17 mouse cellular contexts compared by ENCODE assay signal in the genomic region with DNA sequence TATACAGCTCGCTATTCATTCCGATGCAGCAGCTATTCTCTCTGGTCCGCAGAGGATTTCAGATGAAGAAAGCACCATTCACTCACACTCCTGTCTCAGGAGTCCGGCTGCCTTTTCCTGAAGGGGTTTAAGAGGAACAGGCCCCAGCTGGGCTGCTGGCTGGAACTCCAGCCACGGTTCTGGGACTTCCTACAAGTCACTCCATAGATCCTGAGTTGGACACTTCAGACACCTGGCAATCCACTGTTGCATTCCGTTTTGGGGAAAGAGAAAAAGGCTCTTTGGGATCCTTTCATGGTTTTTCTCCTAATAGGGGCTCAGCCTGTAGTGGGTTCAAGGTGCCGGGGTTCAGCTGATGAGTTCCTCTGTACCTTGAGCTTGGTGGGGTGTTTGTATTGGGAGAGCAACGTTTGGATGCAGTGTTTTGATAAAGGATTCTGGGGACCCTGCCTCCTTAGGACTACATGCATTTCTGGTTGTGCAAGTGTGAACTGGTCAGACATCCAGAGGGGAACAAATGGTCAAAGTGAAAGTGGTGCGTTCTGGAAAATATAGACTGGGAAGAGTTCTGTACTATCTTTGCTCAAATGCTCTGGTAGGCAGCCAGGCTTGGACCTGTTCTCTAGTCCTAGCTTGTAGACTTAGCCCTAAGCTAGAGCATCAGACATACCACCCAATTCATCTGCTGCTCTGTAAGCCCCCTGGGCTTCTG. TPM values are rescaled to one million over a fixed set of nuclear protein-coding genes. Genes with fewer than 3 reads are reported as not detected.
DNase-seq lines count a peak whose midpoint lies in the region; ATAC-seq and TF ChIP-seq lines count a peak whose summit lies in the region.
"Had no signal": no experiment of that assay in that cellular context is flagged by ENCODE, and none has a peak within 500 bp of the region (broad histone marks: within the 10 kb centered on the region; RNA-seq: fewer than 3 reads in every experiment).

No protein-coding gene starts in this region.

- H3K9ac ChIP-seq in lung, postnatal 0 days (replicated peaks; ENCODE audit: low read depth), result no peak overlapping the region
- peak overlapping the region; percentile 100 for H3K9ac ChIP-seq in limb, embryonic 13.5 days

- no peaks in the 10 kb centered on the region for H3K36me3 ChIP-seq in heart, embryonic 10.5 days
- H3K36me3 ChIP-seq in lung, postnatal 0 days (ENCODE audit: insufficient read depth, low read length), result no peaks in the 10 kb centered on the region
- H3K36me3 ChIP-seq in limb, embryonic 13.5 days, result no peaks in the 10 kb centered on the region

- no peaks in the 10 kb centered on the region for H3K9me3 ChIP-seq in heart, embryonic 10.5 days
- H3K9me3 ChIP-seq in lung, postnatal 0 days (ENCODE audit: low read length), result no peaks in the 10 kb centered on the region
- H3K9me3 ChIP-seq in limb, embryonic 13.5 days, result no peaks in the 10 kb centered on the region

- peak; percentile 72 for DNase-seq in heart, embryonic 10.5 days (ENCODE audit: low spot score)
- no peak for DNase-seq in heart, adult 18-20 months
- no peak for DNase-seq in lung, postnatal 0 days (ENCODE audit: low spot score)
- DNase-seq in lung, postnatal 4 days, result no peak
- DNase-seq in brain, embryonic 14.5 days (ENCODE audit: low read depth), result peak; percentile 15
- DNase-seq in left cerebral cortex, postnatal 10 days (ENCODE audit: extremely low spot score in 1 of 2, low spot score in 2 of 2), result no peak
- DNase-seq in adipocyte (ENCODE audit: low spot score), result no peak
- DNase-seq: cerebellum, adult 9-10 months; heart, postnatal 14 days; layer of hippocampus, adult 9-11 months had no signal

- no peak for ATAC-seq in lung, postnatal 0 days
- no peak for ATAC-seq in limb, embryonic 13.5 days (ENCODE audit: low FRiP score, low read depth)
- ATAC-seq: activated CD4-positive, CD25-positive, alpha-beta regulatory T cell, adult 4 months had no signal

- 2% methylated on average over 9 of the region's 9 CpGs for whole genome bisulfite sequencing in heart, embryonic 10.5 days
- WGBS in lung, postnatal 0 days, result 6% methylated on average over 9 of the region's 9 CpGs
- 4% methylated on average over 9 of the region's 9 CpGs for WGBS in limb, embryonic 13.5 days

- no peak overlapping the region for H3K4me2 ChIP-seq in lung, postnatal 0 days (replicated peaks; ENCODE audit: low read depth, low read length)
- H3K4me2 ChIP-seq in limb, embryonic 13.5 days (replicated peaks), result peak overlapping the region; percentile 69

- no peak overlapping the region for H3K4me3 ChIP-seq in heart, embryonic 10.5 days
- H3K4me3 ChIP-seq in lung, postnatal 0 days (ENCODE audit: low read depth, low read length), result peak overlapping the region; percentile 3; the same call in 1 of the 2 replicates
- peak overlapping the region; percentile 95 for H3K4me3 ChIP-seq in limb, embryonic 13.5 days

- TF ChIP-seq POLR2A in brain, embryonic 14.5 days (IDR thresholded peaks at IDR 0.05; ENCODE audit: borderline replicate concordance, extremely low read depth, insufficient read depth, insufficient read length, poor library complexity, severe bottlenecking), result no peak

- H3K4me1 ChIP-seq in heart, embryonic 10.5 days, result peaks cover 14% of the 10 kb centered on the region
- no peaks in the 10 kb centered on the region for H3K4me1 ChIP-seq in lung, postnatal 0 days (ENCODE audit: insufficient read depth, low read depth, low read length)
- H3K4me1 ChIP-seq in limb, embryonic 13.5 days, result peaks cover 32% of the 10 kb centered on the region

- no peak for TF ChIP-seq EP300 in lung, postnatal 0 days (IDR thresholded peaks at IDR 0.05)

- TF ChIP-seq CTCF in lung, postnatal 0 days (IDR thresholded peaks at IDR 0.05), result no peak
- TF ChIP-seq CTCF in brain, embryonic 14.5 days (IDR thresholded peaks at IDR 0.05; ENCODE audit: borderline replicate concordance, extremely low read depth, insufficient read depth, insufficient read length), result no peak

- H3K27ac ChIP-seq in heart, embryonic 10.5 days, result no peak overlapping the region
- H3K27ac ChIP-seq in lung, postnatal 0 days (ENCODE audit: low read length), result no peak overlapping the region
- H3K27ac ChIP-seq in limb, embryonic 13.5 days, result peak overlapping the region; percentile 97

- H3K27me3 ChIP-seq in heart, embryonic 10.5 days (ENCODE audit: insufficient read depth, poor library complexity, severe bottlenecking), result peaks cover 98% of the 10 kb centered on the region
- peaks cover 85% of the 10 kb centered on the region for H3K27me3 ChIP-seq in lung, postnatal 0 days (replicated peaks; ENCODE audit: insufficient read depth, low read length)
- peaks cover 23% of the 10 kb centered on the region for H3K27me3 ChIP-seq in limb, embryonic 13.5 days

- intact Hi-C loops in left cerebral cortex, postnatal 10 days (cut with DNase I), result loop anchor here (10.0 kb wide), 1 partner anchor 53 kb away; a partner anchor contains a TSS

RNA-seq across cellular contexts. Expression of a gene that starts 1.2 kb away (rescaled TPM):
- polyA plus RNA-seq in heart, embryonic 10.5 days (2016; fragmentation: Nextera tagmentation; extraction: Ambion mirVana), result not detected in 2 replicates
- not detected for total RNA-seq in heart, adult 18-20 months (2021)
- polyA plus RNA-seq in lung, postnatal 0 days (2015; fragmentation: Nextera tagmentation; extraction: Ambion mirVana), result 0.12 TPM in 1 of 2 replicates, not detected in the other
- polyA plus RNA-seq in brain, embryonic 14.5 days (2012; rRNA removed), result 0.10 TPM in 1 of 2 replicates, not detected in the other
- 24.5 and 27.7 TPM in 2 replicates for polyA plus RNA-seq in limb, embryonic 13.5 days (2015; fragmentation: Nextera tagmentation; extraction: Ambion mirVana)
- total RNA-seq in left cerebral cortex, postnatal 10 days (2021), result not detected
- total RNA-seq: heart, postnatal 14 days; left cerebral cortex, postnatal 25 days; monocyte, adult 5-6 weeks had no signal
- polyA plus RNA-seq: activated CD4-positive, CD25-positive, alpha-beta regulatory T cell, adult 4 months; embryonic facial prominence, embryonic 14.5 days; lung, embryonic 16.5 days; stomach, embryonic 16.5 days had no signal

RNA-seq across cellular contexts. Expression of a gene that starts 16.3 kb away (rescaled TPM):
- polyA plus RNA-seq in heart, embryonic 10.5 days (2016; fragmentation: Nextera tagmentation; extraction: Ambion mirVana), result 0.06 and 1.7 TPM in 2 replicates
- not detected for total RNA-seq in heart, adult 18-20 months (2021)
- polyA plus RNA-seq in lung, postnatal 0 days (2015; fragmentation: Nextera tagmentation; extraction: Ambion mirVana), result not detected in 2 replicates
- 0.04 TPM in 1 of 2 replicates, not detected in the other for polyA plus RNA-seq in brain, embryonic 14.5 days (2012; rRNA removed)
- 44.5 and 55.0 TPM in 2 replicates for polyA plus RNA-seq in limb, embryonic 13.5 days (2015; fragmentation: Nextera tagmentation; extraction: Ambion mirVana)
- not detected for total RNA-seq in left cerebral cortex, postnatal 10 days (2021)
- total RNA-seq: heart, postnatal 14 days; left cerebral cortex, postnatal 25 days; monocyte, adult 5-6 weeks had no signal
- polyA plus RNA-seq: activated CD4-positive, CD25-positive, alpha-beta regulatory T cell, adult 4 months; embryonic facial prominence, embryonic 14.5 days; lung, embryonic 16.5 days; stomach, embryonic 16.5 days had no signal

RNA-seq across cellular contexts. Expression of a gene that starts 21.3 kb away (rescaled TPM):
- polyA plus RNA-seq in heart, embryonic 10.5 days (2016; fragmentation: Nextera tagmentation; extraction: Ambion mirVana), result 0.30 and 3.6 TPM in 2 replicates
- total RNA-seq in heart, adult 18-20 months (2021), result not detected
- not detected in 2 replicates for polyA plus RNA-seq in lung, postnatal 0 days (2015; fragmentation: Nextera tagmentation; extraction: Ambion mirVana)
- 0.08 and 0.23 TPM in 2 replicates for polyA plus RNA-seq in brain, embryonic 14.5 days (2012; rRNA removed)
- polyA plus RNA-seq in limb, embryonic 13.5 days (2015; fragmentation: Nextera tagmentation; extraction: Ambion mirVana), result 191 and 207 TPM in 2 replicates
- total RNA-seq in left cerebral cortex, postnatal 10 days (2021), result not detected
- total RNA-seq: heart, postnatal 14 days; left cerebral cortex, postnatal 25 days; monocyte, adult 5-6 weeks had no signal
- polyA plus RNA-seq: activated CD4-positive, CD25-positive, alpha-beta regulatory T cell, adult 4 months; embryonic facial prominence, embryonic 14.5 days; lung, embryonic 16.5 days had no signal

RNA-seq across cellular contexts. Expression of a gene that starts 31.0 kb away (rescaled TPM):
- polyA plus RNA-seq in heart, embryonic 10.5 days (2016; fragmentation: Nextera tagmentation; extraction: Ambion mirVana), result 0.37 and 5.6 TPM in 2 replicates
- not detected for total RNA-seq in heart, adult 18-20 months (2021)
- 0.06 and 0.07 TPM in 2 replicates for polyA plus RNA-seq in lung, postnatal 0 days (2015; fragmentation: Nextera tagmentation; extraction: Ambion mirVana)
- 0.10 TPM in 1 of 2 replicates, not detected in the other for polyA plus RNA-seq in brain, embryonic 14.5 days (2012; rRNA removed)
- polyA plus RNA-seq in limb, embryonic 13.5 days (2015; fragmentation: Nextera tagmentation; extraction: Ambion mirVana), result 58.3 and 63.5 TPM in 2 replicates
- total RNA-seq in left cerebral cortex, postnatal 10 days (2021), result not detected
- total RNA-seq: heart, postnatal 14 days; left cerebral cortex, postnatal 25 days; monocyte, adult 5-6 weeks had no signal

RNA-seq across cellular contexts. Expression of a gene that starts 40.3 kb away (rescaled TPM):
- polyA plus RNA-seq in heart, embryonic 10.5 days (2016; fragmentation: Nextera tagmentation; extraction: Ambion mirVana), result 0.11 and 2.5 TPM in 2 replicates
- under 1 TPM in 1 of 2 experiments, not detected in 1; 0.59 TPM for total RNA-seq in heart, adult 18-20 months (2021)
- 7.5 and 8.7 TPM in 2 replicates for polyA plus RNA-seq in lung, postnatal 0 days (2015; fragmentation: Nextera tagmentation; extraction: Ambion mirVana)
- polyA plus RNA-seq in brain, embryonic 14.5 days (2012; rRNA removed), result 0.05 and 0.10 TPM in 2 replicates
- 11.8 and 13.1 TPM in 2 replicates for polyA plus RNA-seq in limb, embryonic 13.5 days (2015; fragmentation: Nextera tagmentation; extraction: Ambion mirVana)
- total RNA-seq in left cerebral cortex, postnatal 10 days (2021), result not detected
- total RNA-seq: left cerebral cortex, postnatal 25 days; monocyte, adult 5-6 weeks had no signal
- polyA plus RNA-seq: activated CD4-positive, CD25-positive, alpha-beta regulatory T cell, adult 4 months had no signal

Comparison
In these comparisons a context has a peak if more than half of its experiments do, and no peak if none do; other contexts are left out.
1. DNase-seq: peak in heart, embryonic 10.5 days (single experiment) and brain, embryonic 14.5 days (single experiment); none in heart, adult 18-20 months (0 of 2), lung, postnatal 0 days (single experiment), lung, postnatal 4 days (0 of 2), left cerebral cortex, postnatal 10 days (0 of 2) and adipocyte (single experiment).
2. RNA of a gene that starts 1.2 kb away (polyA plus RNA-seq): 24.5 to 27.7 TPM in limb, embryonic 13.5 days; not detected in heart, embryonic 10.5 days, 0.12 TPM in lung, postnatal 0 days and 0.10 TPM in brain, embryonic 14.5 days; every median in the first group is over 10 times any median in the second.
3. RNA of a gene that starts 16.3 kb away (polyA plus RNA-seq): 44.5 to 55.0 TPM in limb, embryonic 13.5 days; 0.06 to 1.7 TPM in heart, embryonic 10.5 days, not detected in lung, postnatal 0 days and 0.04 TPM in brain, embryonic 14.5 days; every median in the first group is over 10 times any median in the second.
4. RNA of a gene that starts 21.3 kb away (polyA plus RNA-seq): 191 to 207 TPM in limb, embryonic 13.5 days; 0.30 to 3.6 TPM in heart, embryonic 10.5 days, 0.08 to 0.23 TPM in brain, embryonic 14.5 days and not detected in lung, postnatal 0 days; every median in the first group is over 10 times any median in the second.